Mouse (Mus musculus) urinary bladder, adult 18-20 months (tissue): ENCODE measurements at regions not wholly inside any gene's neighbourhood (a gene's known extent, or its start where the extent isn't known, plus 50 kb on each side); places are given as distances from the start of the nearest gene placed in this dataset.

Experiments
- DNase-seq, 2 experiments: peaks; one replicate each; pipeline ENCODE4 v3.0.0; 2022; ENCODE audit warnings: low spot score in 2 of 2, mixed read lengths in 2 of 2

GRCm38 (mm10) chr3:83689068-83689976, 76.8 kb upstream of the Sfrp2 start:
- DNase-seq = no peak

GRCm38 (mm10) chr3:83694505-83694904, 71.6 kb upstream of the Sfrp2 start:
- DNase-seq = peak in 1 of 2 experiments; percentile 16

GRCm38 (mm10) chr3:83699751-83700150, 66.4 kb upstream of the Sfrp2 start:
- no peak for DNase-seq

GRCm38 (mm10) chr3:83701075-83701474, 65.0 kb upstream of the Sfrp2 start:
- DNase-seq = peak in 1 of 2 experiments; percentile 20

- DNase-seq = no peak
These were observed 61.6 kb upstream of the Sfrp2 start for GRCm38 (mm10) chr3:83704559-83704958.

- no peak for DNase-seq
These were observed 60.9 kb upstream of the Sfrp2 start for GRCm38 (mm10) chr3:83705253-83705652.

GRCm38 (mm10) chr3:83706531-83707243, 59.4 kb upstream of the Sfrp2 start:
- DNase-seq = peak in 1 of 2 experiments; percentile 8

GRCm38 (mm10) chr3:83707278-83707677, 58.8 kb upstream of the Sfrp2 start:
- no peak for DNase-seq

GRCm38 (mm10) chr3:83708973-83709372, 57.1 kb upstream of the Sfrp2 start:
- no peak for DNase-seq

GRCm38 (mm10) chr3:83709531-83709930, 56.6 kb upstream of the Sfrp2 start:
- no peak for DNase-seq

GRCm38 (mm10) chr3:83710995-83711541, 55.1 kb upstream of the Sfrp2 start:
- DNase-seq = no peak

- DNase-seq = no peak
These were observed 53.8 kb upstream of the Sfrp2 start for GRCm38 (mm10) chr3:83712355-83712754.

GRCm38 (mm10) chr3:83714572-83714971, 51.5 kb upstream of the Sfrp2 start:
- DNase-seq = no peak
